Mouse (Mus musculus): ENCODE measurements around the gene Ntm. TPM values are rescaled to one million over a fixed set of nuclear protein-coding genes. Genes with fewer than 3 reads are reported as not detected.

The Ntm gene
- polyA plus RNA-seq, 1 experiment from 2014 or later = 14.3 TPM

GRCm38 (mm10) chr9:29104442-29104841 is 858.5 kb downstream of the Ntm start:
- no peak overlapping the region for H3K27ac ChIP-seq (ENCODE audit: low read depth, low read length)
- H3K9me3 ChIP-seq (ENCODE audit: control insufficient read depth, low read length) = no peaks in the 10 kb centered on the region
- ATAC-seq (replicated peaks; ENCODE audit: low FRiP score) (no peak), DNase-seq (ENCODE audit: low spot score) (no peak)
- no peak overlapping the region for H3K4me2 ChIP-seq (ENCODE audit: low read depth, low read length, severe bottlenecking)
- no peak overlapping the region for H3K4me3 ChIP-seq (ENCODE audit: low read depth, low read length)
- no peaks in the 10 kb centered on the region for H3K36me3 ChIP-seq (ENCODE audit: control insufficient read depth, insufficient read depth, low read length)
- H3K27me3 ChIP-seq (ENCODE audit: control insufficient read depth, insufficient read depth, low read length) = no peaks in the 10 kb centered on the region
- H3K9ac ChIP-seq (ENCODE audit: low read length) = no peak overlapping the region
- no peaks in the 10 kb centered on the region for H3K4me1 ChIP-seq (replicated peaks; ENCODE audit: control insufficient read depth, insufficient read depth, low read length)
- 87% methylated on average over 5 of the region's 5 CpGs for WGBS

GRCm38 (mm10) chr9:29103993-29104392 is 858.9 kb downstream of the Ntm start:
- H3K4me3 ChIP-seq (ENCODE audit: low read depth, low read length) = no peak overlapping the region
- H3K9me3 ChIP-seq (ENCODE audit: control insufficient read depth, low read length) = no peaks in the 10 kb centered on the region
- H3K36me3 ChIP-seq (ENCODE audit: control insufficient read depth, insufficient read depth, low read length) = no peaks in the 10 kb centered on the region
- 70% methylated on average over 6 of the region's 6 CpGs for WGBS
- no peak overlapping the region for H3K9ac ChIP-seq (ENCODE audit: low read length)
- no peak for DNase-seq (ENCODE audit: low spot score)
- H3K4me1 ChIP-seq (replicated peaks; ENCODE audit: control insufficient read depth, insufficient read depth, low read length) = no peaks in the 10 kb centered on the region
- no peak overlapping the region for H3K27ac ChIP-seq (ENCODE audit: low read depth, low read length)
- H3K27me3 ChIP-seq (ENCODE audit: control insufficient read depth, insufficient read depth, low read length) = no peaks in the 10 kb centered on the region
- H3K4me2 ChIP-seq (ENCODE audit: low read depth, low read length, severe bottlenecking) = no peak overlapping the region
- no peak for ATAC-seq (replicated peaks; ENCODE audit: low FRiP score)

GRCm38 (mm10) chr9:29100624-29101023 is 862.3 kb downstream of the Ntm start:
- Histone ChIP-seq H3K4me1 (replicated peaks; ENCODE audit: control insufficient read depth, insufficient read depth, low read length) (no peaks in the 10 kb centered on the region), H3K27me3 (ENCODE audit: control insufficient read depth, insufficient read depth, low read length) (no peaks in the 10 kb centered on the region), H3K9me3 (ENCODE audit: control insufficient read depth, low read length) (no peaks in the 10 kb centered on the region), H3K4me3 (ENCODE audit: low read depth, low read length) (no peak overlapping the region), H3K36me3 (ENCODE audit: control insufficient read depth, insufficient read depth, low read length) (no peaks in the 10 kb centered on the region), H3K4me2 (ENCODE audit: low read depth, low read length, severe bottlenecking) (no peak overlapping the region), H3K27ac (ENCODE audit: low read depth, low read length) (no peak overlapping the region), H3K9ac (ENCODE audit: low read length) (no peak overlapping the region)
- DNase-seq (ENCODE audit: low spot score) (no peak), ATAC-seq (replicated peaks; ENCODE audit: low FRiP score) (no peak)
- 81% methylated on average over 5 of the region's 5 CpGs for WGBS

- Histone ChIP-seq H3K9ac (ENCODE audit: low read length) (no peak overlapping the region), H3K27me3 (ENCODE audit: control insufficient read depth, insufficient read depth, low read length) (no peaks in the 10 kb centered on the region), H3K4me1 (replicated peaks; ENCODE audit: control insufficient read depth, insufficient read depth, low read length) (no peaks in the 10 kb centered on the region), H3K9me3 (ENCODE audit: control insufficient read depth, low read length) (no peaks in the 10 kb centered on the region), H3K4me3 (ENCODE audit: low read depth, low read length) (no peak overlapping the region), H3K27ac (ENCODE audit: low read depth, low read length) (no peak overlapping the region), H3K4me2 (ENCODE audit: low read depth, low read length, severe bottlenecking) (no peak overlapping the region), H3K36me3 (ENCODE audit: control insufficient read depth, insufficient read depth, low read length) (no peaks in the 10 kb centered on the region)
- ATAC-seq (replicated peaks; ENCODE audit: low FRiP score) = no peak
- DNase-seq (ENCODE audit: low spot score) = no peak
These were observed 870.5 kb downstream of the Ntm start for GRCm38 (mm10) chr9:29092443-29092842.

- DNase-seq (ENCODE audit: low spot score) (no peak), ATAC-seq (replicated peaks; ENCODE audit: low FRiP score) (no peak)
- Histone ChIP-seq H3K27ac (ENCODE audit: low read depth, low read length) (no peak overlapping the region), H3K4me1 (replicated peaks; ENCODE audit: control insufficient read depth, insufficient read depth, low read length) (no peaks in the 10 kb centered on the region), H3K4me3 (ENCODE audit: low read depth, low read length) (no peak overlapping the region), H3K27me3 (ENCODE audit: control insufficient read depth, insufficient read depth, low read length) (no peaks in the 10 kb centered on the region), H3K4me2 (ENCODE audit: low read depth, low read length, severe bottlenecking) (no peak overlapping the region), H3K9me3 (ENCODE audit: control insufficient read depth, low read length) (no peaks in the 10 kb centered on the region), H3K9ac (ENCODE audit: low read length) (no peak overlapping the region), H3K36me3 (ENCODE audit: control insufficient read depth, insufficient read depth, low read length) (no peaks in the 10 kb centered on the region)
- WGBS = 53% methylated on average over 5 of the region's 5 CpGs
These were observed 874.3 kb downstream of the Ntm start for GRCm38 (mm10) chr9:29088657-29089056.

- WGBS = 46% methylated on average over 4 of the region's 4 CpGs
- DNase-seq (ENCODE audit: low spot score) = no peak
- H3K27me3 ChIP-seq (ENCODE audit: control insufficient read depth, insufficient read depth, low read length) = no peaks in the 10 kb centered on the region
These were observed 875.3 kb downstream of the Ntm start for GRCm38 (mm10) chr9:29087656-29088055.

GRCm38 (mm10) chr9:29087171-29087570 is 875.8 kb downstream of the Ntm start:
- no peak for DNase-seq (ENCODE audit: low spot score)
- no peak for ATAC-seq (replicated peaks; ENCODE audit: low FRiP score)

More at GRCm38 (mm10) chr9:29087656-29088055, 875.3 kb downstream of the Ntm start:
- Histone ChIP-seq H3K36me3 (ENCODE audit: control insufficient read depth, insufficient read depth, low read length) (no peaks in the 10 kb centered on the region), H3K9me3 (ENCODE audit: control insufficient read depth, low read length) (no peaks in the 10 kb centered on the region), H3K4me1 (replicated peaks; ENCODE audit: control insufficient read depth, insufficient read depth, low read length) (no peaks in the 10 kb centered on the region), H3K4me2 (ENCODE audit: low read depth, low read length, severe bottlenecking) (no peak overlapping the region), H3K4me3 (ENCODE audit: low read depth, low read length) (no peak overlapping the region), H3K27ac (ENCODE audit: low read depth, low read length) (no peak overlapping the region), H3K9ac (ENCODE audit: low read length) (no peak overlapping the region)
- ATAC-seq (replicated peaks; ENCODE audit: low FRiP score) = no peak

GRCm38 (mm10) chr9:29075924-29076577 is 886.9 kb downstream of the Ntm start:
- H3K9ac ChIP-seq (ENCODE audit: low read length) = no peak overlapping the region
- no peak overlapping the region for H3K4me3 ChIP-seq (ENCODE audit: low read depth, low read length)
- no peaks in the 10 kb centered on the region for H3K36me3 ChIP-seq (ENCODE audit: control insufficient read depth, insufficient read depth, low read length)
- no peak overlapping the region for H3K27ac ChIP-seq (ENCODE audit: low read depth, low read length)
- no peaks in the 10 kb centered on the region for H3K9me3 ChIP-seq (ENCODE audit: control insufficient read depth, low read length)
- H3K4me2 ChIP-seq (ENCODE audit: low read depth, low read length, severe bottlenecking) = no peak overlapping the region
- DNase-seq (ENCODE audit: low spot score) (no peak), ATAC-seq (replicated peaks; ENCODE audit: low FRiP score) (no peak)
- H3K4me1 ChIP-seq (replicated peaks; ENCODE audit: control insufficient read depth, insufficient read depth, low read length) = no peaks in the 10 kb centered on the region
- H3K27me3 ChIP-seq (ENCODE audit: control insufficient read depth, insufficient read depth, low read length) = no peaks in the 10 kb centered on the region
- WGBS = 85% methylated on average over 5 of the region's 5 CpGs

More at GRCm38 (mm10) chr9:29087171-29087570, 875.8 kb downstream of the Ntm start:
- H3K27me3 ChIP-seq (ENCODE audit: control insufficient read depth, insufficient read depth, low read length) = no peaks in the 10 kb centered on the region
- H3K4me3 ChIP-seq (ENCODE audit: low read depth, low read length) = no peak overlapping the region
- no peak overlapping the region for H3K27ac ChIP-seq (ENCODE audit: low read depth, low read length)
- H3K4me2 ChIP-seq (ENCODE audit: low read depth, low read length, severe bottlenecking) = no peak overlapping the region
- no peaks in the 10 kb centered on the region for H3K9me3 ChIP-seq (ENCODE audit: control insufficient read depth, low read length)
- H3K36me3 ChIP-seq (ENCODE audit: control insufficient read depth, insufficient read depth, low read length) = no peaks in the 10 kb centered on the region
- H3K9ac ChIP-seq (ENCODE audit: low read length) = no peak overlapping the region
- H3K4me1 ChIP-seq (replicated peaks; ENCODE audit: control insufficient read depth, insufficient read depth, low read length) = no peaks in the 10 kb centered on the region

- Histone ChIP-seq H3K27me3 (ENCODE audit: control insufficient read depth, insufficient read depth, low read length) (no peaks in the 10 kb centered on the region), H3K4me2 (ENCODE audit: low read depth, low read length, severe bottlenecking) (no peak overlapping the region), H3K27ac (ENCODE audit: low read depth, low read length) (no peak overlapping the region), H3K9ac (ENCODE audit: low read length) (no peak overlapping the region), H3K4me1 (replicated peaks; ENCODE audit: control insufficient read depth, insufficient read depth, low read length) (no peaks in the 10 kb centered on the region), H3K9me3 (ENCODE audit: control insufficient read depth, low read length) (no peaks in the 10 kb centered on the region), H3K4me3 (ENCODE audit: low read depth, low read length) (no peak overlapping the region), H3K36me3 (ENCODE audit: control insufficient read depth, insufficient read depth, low read length) (no peaks in the 10 kb centered on the region)
- DNase-seq (ENCODE audit: low spot score) = no peak
- 86% methylated on average over 2 of the region's 2 CpGs for WGBS
- no peak for ATAC-seq (replicated peaks; ENCODE audit: low FRiP score)
These were observed 887.7 kb downstream of the Ntm start for GRCm38 (mm10) chr9:29075243-29075642.

All from forebrain, embryonic 11.5 days (tissue).